Mouse (Mus musculus) lung, postnatal 0 days (tissue): ENCODE data around the gene Ufsp1. TPM values are rescaled to one million over a fixed set of nuclear protein-coding genes. Genes with fewer than 3 reads are reported as not detected.

Source experiments
- ATAC-seq: fragments of 200-750 bp; cut with Nextera tagmentation; 2 replicates; pipeline ENCODE4 v1.8.0; 2017; ENCODE audit warnings: moderate library complexity
- DNase-seq: peaks from one replicate; pipeline ENCODE4 v3.0.0-alpha.2; 2016; ENCODE audit warnings: low spot score
- H3K27ac ChIP-seq: fragments of 300-500 bp; sonication (generic); 2 replicates; pipeline ENCODE4 v1.5.1; 2014; ENCODE audit warnings: antibody characterized with exemption, mild to moderate bottlenecking, low read length, mixed read lengths
- H3K27me3 ChIP-seq: fragments of 300-500 bp; sonication (generic); replicated peaks from 2 replicates; pipeline ENCODE4 v1.6.1; 2014; ENCODE audit warnings: low read length, mixed read lengths; ENCODE audit not compliant: insufficient read depth
- H3K36me3 ChIP-seq: fragments of 300-500 bp; sonication (generic); 2 replicates; pipeline ENCODE4 v1.6.1; 2014; ENCODE audit warnings: low read length, mixed read lengths; ENCODE audit not compliant: insufficient read depth
- H3K4me1 ChIP-seq: fragments of 300-500 bp; sonication (generic); 2 replicates; pipeline ENCODE4 v1.6.1; 2014; ENCODE audit warnings: antibody characterized with exemption, low read depth, low read length, mixed read lengths; ENCODE audit not compliant: insufficient read depth
- H3K4me2 ChIP-seq: fragments of 300-500 bp; sonication (generic); replicated peaks from 2 replicates; pipeline ENCODE4 v1.6.1; 2014; ENCODE audit warnings: low read depth, mild to moderate bottlenecking, low read length, moderate library complexity, mixed read lengths
- H3K4me3 ChIP-seq: fragments of 300-500 bp; sonication (generic); 2 replicates; pipeline ENCODE4 v1.5.1; 2014; ENCODE audit warnings: low read depth, low read length
- H3K9ac ChIP-seq: fragments of 300-500 bp; sonication (generic); replicated peaks from 2 replicates; pipeline ENCODE4 v1.6.1; 2014; ENCODE audit warnings: low read depth, mild to moderate bottlenecking
- H3K9me3 ChIP-seq: fragments of 300-500 bp; sonication (generic); 2 replicates; pipeline ENCODE4 v1.6.1; 2016; ENCODE audit warnings: low read length, mixed read lengths
- CTCF ChIP-seq: IDR thresholded peaks from 2 replicates; pipeline ENCODE4 v1.5.1; 2016; ENCODE audit warnings: antibody characterized with exemption, mild to moderate bottlenecking
- EP300 ChIP-seq: IDR thresholded peaks from 2 replicates; pipeline ENCODE4 v1.6.1; 2016; ENCODE audit warnings: antibody characterized with exemption, mild to moderate bottlenecking, control low read depth
- WGBS: fragments of 180-500 bp; shearing (Covaris S2); extraction: QIAGEN DNeasy Blood & Tissue Kit; methylation state at CpG from one replicate; pipeline ENCODE4 v1.1.7; 2014; 5-methylcytosine and 5-hydroxymethylcytosine counted together
- polyA plus RNA-seq: library from polyadenylated mRNA; unstranded; fragments of >200 nt; fragmentation: Nextera tagmentation; extraction: Ambion mirVana; gene quantifications from 2 replicates; pipeline ENCODE4 v1.2.1, GENCODE M21; 2015

Ufsp1 gene
- polyA plus RNA-seq, 1 experiment from 2014 or later, result 7.2 TPM

DNA sequence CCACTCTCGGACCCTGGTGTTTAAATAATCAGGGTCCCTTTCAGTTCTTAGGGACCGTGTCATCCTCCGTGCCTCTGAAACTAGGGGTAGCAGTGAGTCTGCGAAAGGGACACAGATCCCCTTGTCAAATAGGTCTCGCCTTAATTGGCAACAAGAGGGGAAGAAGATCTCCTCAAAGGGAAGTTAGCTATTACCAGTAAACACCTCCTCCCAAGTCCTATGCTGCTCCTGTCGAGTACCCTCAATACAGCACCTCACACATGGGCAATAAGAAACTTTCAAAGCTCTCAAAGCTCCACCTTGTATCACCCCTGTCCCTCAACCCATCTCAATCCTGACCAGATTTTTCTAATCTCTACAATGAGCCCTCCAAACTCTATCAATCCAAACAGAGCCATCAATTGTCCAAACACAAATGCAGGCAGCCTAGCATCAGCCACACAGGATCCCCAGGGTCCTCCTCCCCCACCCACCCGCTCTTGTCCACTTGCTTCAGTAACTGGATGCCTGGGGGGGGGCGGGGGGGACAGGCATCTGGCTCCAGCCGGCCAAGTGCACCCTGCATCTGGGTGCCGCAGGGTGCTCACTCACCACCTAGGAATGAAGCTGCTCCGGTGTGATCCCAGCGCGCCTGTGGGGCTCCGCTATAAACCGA lies 38.6 kb downstream of the Ufsp1 start:
- Histone ChIP-seq H3K9me3 (no peaks in the 10 kb centered on the region), H3K36me3 (no peaks in the 10 kb centered on the region), H3K27ac (0 out of 2 replicates have a peak overlapping the region, but pooled peaks have one; percentile 40), H3K4me1 (0 out of 2 replicates have a peak, but pooled peaks cover 2% of the 10 kb centered on the region), H3K9ac (peak overlapping the region; percentile 65), H3K27me3 (no peaks in the 10 kb centered on the region), H3K4me3 (peak overlapping the region; percentile 53), H3K4me2 (peak overlapping the region; percentile 80)
- DNase-seq, result no peak
- 19% methylated on average over 14 of the region's 15 CpGs for WGBS
- no peak for TF ChIP-seq CTCF
- no peak for TF ChIP-seq EP300
- no peak for ATAC-seq

GRCm38 (mm10) chr5:137333512-137334174 lies 39.2 kb downstream of the Ufsp1 start, which contains the start of gene Slc12a9:
Gene Slc12a9, minus strand, starts transcription at chr5:137333597.
- ATAC-seq (peak; percentile 94), DNase-seq (peak; percentile 97)
- Histone ChIP-seq H3K4me1 (0 out of 2 replicates have a peak, but pooled peaks cover 2% of the 10 kb centered on the region), H3K9ac (peak within 1 kb of the TSS; percentile 65), H3K27me3 (no peaks in the 10 kb centered on the region), H3K9me3 (no peaks in the 10 kb centered on the region), H3K4me2 (peak within 1 kb of the TSS; percentile 80), H3K27ac (peak within 1 kb of the TSS; percentile 40; the same call in 1 of the 2 replicates), H3K4me3 (peak within 1 kb of the TSS; percentile 53), H3K36me3 (no peaks in the 10 kb centered on the region)
- no peak for TF ChIP-seq EP300
- TF ChIP-seq CTCF, result peak; percentile 87
- under 1% methylated on average over 44 of the region's 44 CpGs for WGBS

DNA sequence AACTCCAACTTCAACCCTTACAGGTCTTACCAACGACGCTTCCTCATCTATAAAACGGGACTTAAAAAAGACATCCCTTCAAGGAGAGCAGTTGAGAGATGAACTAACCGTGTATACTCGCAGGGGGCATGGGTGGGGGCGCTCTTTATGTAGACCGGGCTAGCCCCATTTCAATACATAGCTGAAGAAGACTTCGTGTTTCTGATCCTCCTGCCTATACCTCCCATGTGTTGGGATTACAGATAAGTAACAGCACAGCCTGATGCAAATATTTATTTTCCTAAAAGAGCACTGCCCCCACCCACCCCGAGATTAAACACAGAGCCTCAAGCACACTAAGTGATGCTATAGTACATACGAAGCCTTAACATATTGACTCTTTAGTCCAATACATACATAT lies 39.9 kb downstream of the Ufsp1 start:
- TF ChIP-seq CTCF, result no peak
- TF ChIP-seq EP300, result no peak
- DNase-seq (no peak), ATAC-seq (no peak)
- H3K36me3 ChIP-seq, result no peaks in the 10 kb centered on the region
- H3K4me3 ChIP-seq, result 0 out of 2 replicates have a peak overlapping the region, but pooled peaks have one; percentile 53
- H3K4me1 ChIP-seq, result 0 out of 2 replicates have a peak, but pooled peaks cover 2% of the 10 kb centered on the region
- H3K9me3 ChIP-seq, result no peaks in the 10 kb centered on the region
- no peaks in the 10 kb centered on the region for H3K27me3 ChIP-seq
- H3K27ac ChIP-seq, result peak overlapping the region; percentile 5; the same call in 1 of the 2 replicates
- H3K4me2 ChIP-seq, result peak overlapping the region; percentile 80; the same call in 1 of the 2 replicates
- WGBS, result 40% methylated on average over 10 of the region's 10 CpGs
- H3K9ac ChIP-seq, result no peak overlapping the region

DNA sequence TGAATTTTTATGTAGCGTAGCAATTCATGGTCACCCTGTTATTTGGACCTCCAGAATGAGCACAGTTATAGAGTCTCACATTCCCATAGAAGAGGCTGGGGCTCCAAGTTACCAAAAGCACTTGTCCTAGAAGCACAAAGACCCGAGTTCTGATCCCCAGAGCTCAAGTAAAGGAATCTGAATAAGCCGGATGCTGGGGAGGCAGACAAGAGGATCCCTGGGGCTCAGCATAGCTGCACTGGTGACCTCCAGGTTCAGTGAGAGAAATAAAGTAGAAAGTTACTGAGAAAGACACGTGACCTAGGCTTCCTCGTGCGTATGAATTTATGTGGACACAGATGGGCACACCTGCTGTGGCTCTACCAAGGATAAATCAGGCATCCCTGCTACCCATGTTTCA lies 40.6 kb downstream of the Ufsp1 start:
- WGBS, result 76% methylated on average over 6 of the region's 6 CpGs
- H3K9ac ChIP-seq, result no peak overlapping the region
- ATAC-seq, result no peak
- H3K9me3 ChIP-seq, result no peaks in the 10 kb centered on the region
- TF ChIP-seq CTCF (no peak), EP300 (no peak)
- no peak overlapping the region for H3K4me3 ChIP-seq
- no peaks in the 10 kb centered on the region for H3K27me3 ChIP-seq
- H3K4me2 ChIP-seq, result no peak overlapping the region
- peaks cover 2% of the 10 kb centered on the region; the same call in 1 of the 2 replicates for H3K4me1 ChIP-seq
- no peaks in the 10 kb centered on the region for H3K36me3 ChIP-seq
- H3K27ac ChIP-seq, result no peak overlapping the region
- DNase-seq, result no peak

- DNase-seq (no peak), ATAC-seq (no peak)
- no peak overlapping the region for H3K4me2 ChIP-seq
- H3K9me3 ChIP-seq, result no peaks in the 10 kb centered on the region
- no peak overlapping the region for H3K27ac ChIP-seq
- no peaks in the 10 kb centered on the region for H3K27me3 ChIP-seq
- H3K9ac ChIP-seq, result no peak overlapping the region
- H3K4me3 ChIP-seq, result no peak overlapping the region
- 50% methylated on average over 8 of the region's 8 CpGs for WGBS
- TF ChIP-seq CTCF (no peak), EP300 (no peak)
- no peaks in the 10 kb centered on the region for H3K36me3 ChIP-seq
- peaks cover 2% of the 10 kb centered on the region; the same call in 1 of the 2 replicates for H3K4me1 ChIP-seq
These were observed 42.8 kb downstream of the Ufsp1 start for GRCm38 (mm10) chr5:137337190-137337589.

DNA sequence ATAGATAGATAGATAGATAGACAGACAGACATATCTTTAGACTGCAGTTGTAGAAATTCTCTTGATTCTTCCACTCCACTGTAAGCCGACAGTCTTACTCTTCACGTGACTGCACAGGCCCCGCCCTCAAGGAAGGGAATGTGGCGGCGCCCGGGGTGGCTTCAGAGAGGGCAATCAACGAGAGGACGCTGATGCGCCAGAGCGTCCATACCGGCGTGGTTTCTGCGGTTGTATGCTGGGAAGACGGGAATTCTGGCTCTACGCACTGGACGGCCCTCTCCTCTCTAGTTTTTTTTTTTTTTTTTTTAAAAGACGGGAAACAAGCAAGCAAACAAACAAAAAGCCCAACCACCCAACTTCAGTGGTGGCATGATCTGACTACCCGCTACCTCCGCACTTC lies 43.8 kb downstream of the Ufsp1 start:
- no peaks in the 10 kb centered on the region for H3K36me3 ChIP-seq
- no peaks in the 10 kb centered on the region for H3K9me3 ChIP-seq
- under 1% methylated on average over 19 of the region's 19 CpGs for WGBS
- H3K27ac ChIP-seq, result peak overlapping the region; percentile 91
- H3K27me3 ChIP-seq, result no peaks in the 10 kb centered on the region
- no peaks in the 10 kb centered on the region; the same call in 1 of the 2 replicates for H3K4me1 ChIP-seq
- peak overlapping the region; percentile 63 for H3K4me2 ChIP-seq
- TF ChIP-seq CTCF (no peak), EP300 (no peak)
- peak; percentile 97 for DNase-seq
- peak; percentile 82 for ATAC-seq
- peak overlapping the region; percentile 38 for H3K4me3 ChIP-seq
- peak overlapping the region; percentile 41 for H3K9ac ChIP-seq
